Mouse (Mus musculus) heart, postnatal 10 days (tissue): ENCODE data around the gene Abca4. TPM values are rescaled to one million over a fixed set of nuclear protein-coding genes. Genes with fewer than 3 reads are reported as not detected.

Experiments used
- DNase-seq, 2 experiments: peaks; one replicate each; pipeline ENCODE4 v3.0.0; 2021
- intact Hi-C: fragments of 180-260 bp; cut with DNase I; formaldehyde crosslinking; loops from one replicate; pipeline ENCODE4 v1.15.1; 2025
- total RNA-seq, 2 experiments: library from RNA; stranded (reverse); gene quantifications; 2 replicates each; pipeline ENCODE4 v1.2.3; 2021

The Abca4 gene
- total RNA-seq, 2 experiments from 2014 or later = 4.5 to 5.3 TPM

GRCm38 (mm10) chr3:122145430-122145829 lies 101.2 kb downstream of the Abca4 start:
- no peak for DNase-seq
- intact Hi-C loops = loop anchor here (10.0 kb wide), 2 partner anchors 371 to 489 kb away; no protein-coding TSS in a partner anchor

- no peak for DNase-seq
- intact Hi-C loops = no loop called here
Observed at GRCm38 (mm10) chr3:122150836-122151235, 106.6 kb downstream of the Abca4 start.

- DNase-seq = peak; percentile 38 to 39
- intact Hi-C loops = no loop called here
Observed at GRCm38 (mm10) chr3:122152431-122152830, 108.2 kb downstream of the Abca4 start.

- intact Hi-C loops = no loop called here
- no peak for DNase-seq
Observed at GRCm38 (mm10) chr3:122154080-122154479, 109.8 kb downstream of the Abca4 start.

GRCm38 (mm10) chr3:122159447-122159846 lies 115.2 kb downstream of the Abca4 start:
- DNase-seq = no peak
- intact Hi-C loops = no loop called here

- peak; percentile 55 to 75 for DNase-seq
- intact Hi-C loops = loop anchor here (5.0 to 10.0 kb wide), 2 partner anchors 78 to 295 kb away; partner anchors contain the start of gene Gclm
Observed at GRCm38 (mm10) chr3:122169616-122170178, 125.5 kb downstream of the Abca4 start.

- intact Hi-C loops = no loop called here
- no peak for DNase-seq
Observed at GRCm38 (mm10) chr3:122170621-122171309, 126.5 kb downstream of the Abca4 start.

- intact Hi-C loops = no loop called here
- DNase-seq = no peak
Observed at GRCm38 (mm10) chr3:122173526-122174150, 129.4 kb downstream of the Abca4 start.

- intact Hi-C loops = no loop called here
- DNase-seq = no peak
Observed at GRCm38 (mm10) chr3:122176018-122176417, 131.8 kb downstream of the Abca4 start.

- peak in 1 of 2 experiments; percentile 10 for DNase-seq
- intact Hi-C loops = no loop called here
Observed at GRCm38 (mm10) chr3:122176706-122177390, 132.6 kb downstream of the Abca4 start.

GRCm38 (mm10) chr3:122184109-122184508 lies 139.9 kb downstream of the Abca4 start:
- intact Hi-C loops = no loop called here
- no peak for DNase-seq

GRCm38 (mm10) chr3:122186975-122187374 lies 142.7 kb downstream of the Abca4 start:
- DNase-seq = no peak
- intact Hi-C loops = no loop called here

- intact Hi-C loops = no loop called here
- no peak for DNase-seq
Observed at GRCm38 (mm10) chr3:122196621-122197298, 152.5 kb downstream of the Abca4 start.

- no peak for DNase-seq
- intact Hi-C loops = no loop called here
Observed at GRCm38 (mm10) chr3:122198532-122198931, 154.3 kb downstream of the Abca4 start.

GRCm38 (mm10) chr3:122198966-122199381 lies 154.7 kb downstream of the Abca4 start:
- intact Hi-C loops = no loop called here
- DNase-seq = peak; percentile 13 to 22

GRCm38 (mm10) chr3:122199600-122199999 lies 155.4 kb downstream of the Abca4 start:
- intact Hi-C loops = no loop called here
- DNase-seq = no peak

GRCm38 (mm10) chr3:122200017-122200416 lies 155.8 kb downstream of the Abca4 start:
- intact Hi-C loops = no loop called here
- DNase-seq = no peak

- intact Hi-C loops = no loop called here
- no peak for DNase-seq
Observed at GRCm38 (mm10) chr3:122200447-122200846, 156.2 kb downstream of the Abca4 start.

GRCm38 (mm10) chr3:122202307-122202732 lies 158.1 kb downstream of the Abca4 start:
- intact Hi-C loops = no loop called here
- no peak for DNase-seq

- no peak for DNase-seq
Observed at GRCm38 (mm10) chr3:122203675-122204329, 159.6 kb downstream of the Abca4 start.

More at GRCm38 (mm10) chr3:122203675-122204329, 159.6 kb downstream of the Abca4 start:
- intact Hi-C loops = no loop called here
